Mouse (Mus musculus) mature B cell (primary cell): ENCODE data around the gene Wipf1.

Experiments
- in situ Hi-C: fragments of 300-500 bp; cut with MboI; formaldehyde crosslinking; loops from 2 replicates; pipeline ENCODE4 v1.14.3; 2019

Gene Wipf1

DNA sequence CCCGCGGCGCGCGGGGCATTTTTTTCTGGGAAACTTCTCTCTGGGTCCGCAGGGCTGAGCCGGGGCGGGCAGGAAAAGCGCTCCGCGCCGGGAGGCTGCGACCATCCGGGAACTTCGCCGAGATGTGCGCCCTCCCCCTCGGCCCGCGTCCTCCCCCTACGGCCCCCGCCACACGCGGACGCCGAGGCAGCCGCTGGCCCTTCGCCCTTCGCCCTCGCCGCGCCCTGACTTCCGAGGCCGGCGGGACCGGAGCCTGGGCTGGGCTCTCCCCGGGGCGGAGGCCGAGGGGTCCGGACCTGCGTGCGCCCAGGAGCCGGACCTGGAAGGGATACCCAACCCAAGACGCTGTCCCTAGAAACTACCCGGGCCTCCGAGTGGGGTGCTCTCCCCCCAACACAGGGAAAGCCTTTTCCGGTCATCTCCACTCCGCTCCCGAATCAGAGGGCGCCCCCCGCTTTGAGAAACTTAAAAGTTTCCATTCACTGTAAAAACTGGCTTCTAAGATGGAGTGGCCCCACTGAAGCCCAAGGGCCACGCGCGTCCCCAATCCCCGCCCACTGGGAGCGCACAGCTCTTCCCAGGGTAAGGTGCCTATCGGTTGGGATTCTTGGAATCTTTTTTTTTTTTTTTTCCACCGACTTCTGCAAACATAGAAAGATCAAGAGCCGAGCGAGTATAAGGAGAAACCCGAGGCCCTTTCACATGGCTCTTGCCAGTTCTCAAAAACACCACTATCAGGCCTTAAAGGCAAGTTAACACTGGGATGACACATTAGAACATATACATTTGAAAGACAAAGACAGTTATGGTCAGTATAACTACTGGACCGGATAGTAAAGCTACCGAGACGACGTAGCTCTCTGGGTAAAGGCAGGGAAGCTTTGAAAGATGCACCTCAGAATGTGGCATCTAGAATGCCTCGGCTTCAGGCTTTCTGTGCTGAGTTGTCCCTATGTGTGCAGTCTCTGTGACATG lies at the start of gene Wipf1:
Gene Wipf1, minus strand, starts transcription at position 379 of the 975 bp plus-strand sequence.
- in situ Hi-C loops: no loop called here

DNA sequence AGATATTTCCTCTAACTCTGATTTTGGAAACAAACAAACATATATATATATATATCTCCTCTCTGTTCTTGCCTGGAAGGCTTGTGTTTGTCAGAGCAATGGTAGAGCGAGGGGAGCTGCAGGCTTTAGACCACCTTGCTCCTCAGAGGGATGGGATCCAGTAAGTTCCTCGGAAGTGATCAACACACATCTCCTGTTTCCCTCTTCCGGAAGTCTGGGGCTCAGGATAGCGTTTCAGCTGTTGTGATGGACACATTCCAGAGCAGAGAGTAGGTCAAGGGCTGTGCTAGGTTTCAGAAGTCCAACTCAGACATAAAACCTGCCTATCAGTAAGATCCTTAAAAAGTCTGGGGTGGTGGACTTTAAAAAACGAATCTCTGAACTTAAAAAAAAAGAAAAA lies 49.6 kb upstream of the Wipf1 start:
- in situ Hi-C loops: no loop called here

DNA sequence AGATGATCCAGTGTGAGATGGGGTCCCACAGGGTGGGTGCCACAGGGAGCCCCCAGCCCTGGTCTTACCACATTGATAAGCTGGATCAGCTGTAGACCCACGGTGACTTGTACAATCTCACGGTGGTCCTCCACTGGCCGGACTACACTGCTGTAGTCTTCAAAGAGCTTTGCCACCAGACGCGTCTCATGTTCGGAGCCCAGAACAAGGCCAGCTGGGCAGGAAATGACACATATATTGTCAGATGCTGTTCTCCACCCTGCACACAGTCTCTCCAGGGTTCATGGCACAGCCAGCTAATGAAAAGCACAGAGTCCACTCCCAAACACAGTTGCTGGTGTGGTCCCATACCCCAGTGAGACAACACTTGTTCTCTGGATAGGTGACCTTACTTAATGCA lies 44.9 kb upstream of the Wipf1 start:
- in situ Hi-C loops: loop anchor here (25.0 kb wide), 1 partner anchor 1088 kb away; the partner anchor contains the start of genes Evx2 and Hoxd13

DNA sequence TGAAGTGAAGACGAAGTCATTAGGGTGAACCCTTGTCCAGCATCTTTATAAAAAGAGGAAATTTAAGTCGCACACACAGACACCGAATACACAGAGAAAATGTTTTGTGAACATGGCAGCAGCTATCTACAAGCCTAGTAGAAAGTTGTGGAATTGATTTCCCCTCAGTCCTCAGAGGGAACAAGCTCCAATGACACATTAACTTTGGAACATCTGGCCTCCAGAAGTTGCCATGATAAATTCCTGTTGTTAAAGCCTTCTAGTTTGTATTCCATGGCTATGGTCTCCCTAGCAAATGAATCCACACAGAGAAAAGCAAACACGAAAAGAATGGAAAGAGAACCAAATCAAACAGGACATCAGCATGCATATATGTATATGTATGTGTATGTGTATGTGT lies 44.0 kb upstream of the Wipf1 start:
- in situ Hi-C loops: loop anchor here (25.0 kb wide), 1 partner anchor 1089 kb away; the partner anchor contains the start of genes Evx2 and Hoxd13

DNA sequence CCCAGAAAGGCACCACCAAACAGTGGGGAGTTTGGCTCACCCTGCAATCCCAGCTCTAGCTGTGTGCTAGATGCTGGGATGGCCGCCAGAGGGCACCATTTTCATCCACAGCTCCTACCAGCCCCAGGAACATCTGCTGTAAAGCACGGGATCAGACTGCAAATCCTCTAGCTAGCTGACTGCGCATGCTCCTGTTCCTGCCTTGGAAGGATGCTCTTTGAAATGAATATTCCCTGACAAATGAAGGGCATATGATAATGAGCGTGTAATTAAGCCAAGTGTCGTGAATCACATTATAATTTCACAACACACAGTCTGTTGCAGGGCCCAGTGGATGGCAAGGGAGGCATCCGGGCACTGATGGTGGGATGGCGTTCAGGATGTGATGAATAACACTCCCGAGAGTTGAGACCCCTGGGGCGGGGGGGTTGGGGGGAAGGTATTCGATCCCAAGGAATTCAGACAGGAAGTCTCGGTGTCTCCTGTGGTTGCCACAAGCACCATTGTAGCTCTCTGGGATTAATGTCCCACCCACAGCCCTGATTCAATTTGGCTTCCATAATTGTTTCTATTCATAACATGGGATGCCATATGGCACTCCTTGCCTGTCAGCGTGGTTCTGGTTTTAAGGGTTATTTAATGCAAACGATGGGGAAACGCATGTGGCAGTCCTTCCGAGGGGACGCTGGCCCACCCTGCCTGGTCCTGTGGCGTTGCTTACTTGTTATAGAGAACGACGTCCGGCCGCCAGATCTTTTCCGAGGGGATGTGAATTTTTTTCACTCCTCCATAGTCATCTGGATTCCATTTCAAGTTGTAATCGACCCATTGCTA lies 43.2 kb upstream of the Wipf1 start:
- in situ Hi-C loops: loop anchor here (25.0 kb wide), 1 partner anchor 1090 kb away; the partner anchor contains the start of genes Evx2 and Hoxd13

- in situ Hi-C loops: loop anchor here (25.0 kb wide), 1 partner anchor 1090 kb away; the partner anchor contains the start of genes Evx2 and Hoxd13
Observed at GRCm38 (mm10) chr2:73571901-73572300, 42.4 kb upstream of the Wipf1 start.

DNA sequence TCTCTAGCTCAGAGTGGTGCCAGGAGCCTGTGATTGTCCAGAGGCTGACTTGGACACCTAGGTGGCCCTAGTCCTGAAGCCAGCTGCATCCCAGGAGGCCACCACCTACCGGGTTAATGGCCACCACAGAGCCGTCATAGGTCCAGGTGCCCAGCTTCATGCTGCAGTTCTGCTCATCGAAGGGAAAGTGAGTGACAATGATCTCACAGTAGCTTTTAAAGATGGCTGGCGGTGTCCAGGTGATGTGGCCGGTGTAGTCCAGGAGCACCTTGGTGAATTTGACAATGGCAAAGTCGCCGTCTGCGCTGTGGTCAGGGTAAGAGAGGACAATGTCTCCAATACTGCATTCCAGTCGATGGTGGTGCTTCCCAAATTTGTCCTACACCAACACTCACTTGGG lies 41.8 kb upstream of the Wipf1 start:
- in situ Hi-C loops: loop anchor here (25.0 kb wide), 1 partner anchor 1091 kb away; the partner anchor contains the start of genes Evx2 and Hoxd13

- in situ Hi-C loops: loop anchor here (25.0 kb wide), 1 partner anchor 1095 kb away; the partner anchor contains the start of genes Evx2 and Hoxd13
Observed at GRCm38 (mm10) chr2:73566989-73567605, 37.6 kb upstream of the Wipf1 start.

DNA sequence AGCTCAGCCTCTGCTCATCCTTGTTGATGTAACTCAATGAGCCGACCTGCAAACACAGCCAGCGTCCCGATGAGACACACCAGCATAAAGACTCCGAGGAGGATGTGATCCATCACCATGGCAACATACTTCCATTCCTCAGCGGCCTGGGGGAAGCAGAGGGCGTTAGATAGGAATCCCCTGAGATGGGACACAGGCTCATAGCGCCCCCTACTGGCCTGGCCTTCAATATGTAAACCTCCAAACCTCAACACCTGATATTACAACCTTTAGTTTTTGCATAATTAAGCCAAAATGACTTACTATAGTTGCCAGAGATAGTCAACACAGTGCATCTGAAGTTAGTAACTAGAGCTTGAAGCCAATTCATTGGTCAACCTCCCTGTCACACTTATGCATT lies 36.6 kb upstream of the Wipf1 start:
- in situ Hi-C loops: loop anchor here (25.0 kb wide), 1 partner anchor 1096 kb away; the partner anchor contains the start of genes Evx2 and Hoxd13

GRCm38 (mm10) chr2:73563690-73564089 lies 34.2 kb upstream of the Wipf1 start:
- in situ Hi-C loops: loop anchor here (25.0 kb wide), 1 partner anchor 1099 kb away; the partner anchor contains the start of genes Evx2 and Hoxd13

- in situ Hi-C loops: loop anchor here (25.0 kb wide), 1 partner anchor 1100 kb away; the partner anchor contains the start of genes Evx2 and Hoxd13
Observed at GRCm38 (mm10) chr2:73562656-73563055, 33.1 kb upstream of the Wipf1 start.

- in situ Hi-C loops: loop anchor here (25.0 kb wide), 1 partner anchor 1101 kb away; the partner anchor contains the start of genes Evx2 and Hoxd13
Observed at GRCm38 (mm10) chr2:73561665-73562063, 32.1 kb upstream of the Wipf1 start.

DNA sequence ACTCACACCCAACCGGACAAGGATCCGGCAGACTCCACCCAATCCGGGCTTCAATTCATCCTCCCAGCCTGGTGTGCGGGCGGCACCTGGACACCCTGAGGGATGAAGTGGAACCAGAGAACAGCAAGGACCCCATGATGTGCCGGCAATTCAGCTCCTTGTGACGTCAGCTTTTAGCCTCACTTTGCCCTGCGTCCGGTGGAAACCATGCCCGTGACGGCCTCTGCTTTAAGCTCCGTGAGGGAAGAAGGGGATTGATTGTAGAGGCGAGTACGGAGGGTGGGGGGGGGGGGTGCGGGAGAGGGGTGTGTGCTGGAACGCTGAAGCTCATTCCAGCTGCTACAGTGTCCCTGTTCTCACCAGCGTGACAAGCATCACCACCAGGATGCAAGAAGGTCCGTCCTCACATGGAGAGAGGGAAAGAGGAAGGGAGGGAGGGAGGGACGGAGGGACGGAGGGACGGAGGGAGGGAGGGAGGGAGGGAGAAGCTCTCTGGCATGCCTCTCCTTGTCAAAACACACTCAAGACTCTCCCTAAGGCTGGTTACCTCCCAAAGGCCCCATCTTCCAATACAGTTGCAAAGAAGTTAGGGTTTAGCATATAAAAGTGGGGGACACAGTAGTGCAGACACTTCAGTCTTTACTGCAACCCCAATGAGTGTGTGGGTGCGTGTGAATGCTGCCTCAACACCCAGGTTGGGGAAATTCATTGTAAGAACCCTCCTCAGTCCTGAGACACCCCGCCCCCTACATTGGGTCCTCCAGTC lies 31.5 kb upstream of the Wipf1 start:
- in situ Hi-C loops: loop anchor here (25.0 kb wide), 1 partner anchor 1101 kb away; the partner anchor contains the start of genes Evx2 and Hoxd13

GRCm38 (mm10) chr2:73560445-73560844 lies 30.9 kb upstream of the Wipf1 start:
- in situ Hi-C loops: loop anchor here (25.0 kb wide), 1 partner anchor 1102 kb away; the partner anchor contains the start of genes Evx2 and Hoxd13

- in situ Hi-C loops: loop anchor here (25.0 kb wide), 1 partner anchor 1104 kb away; the partner anchor contains the start of genes Evx2 and Hoxd13
Observed at GRCm38 (mm10) chr2:73557956-73558355, 28.4 kb upstream of the Wipf1 start.

GRCm38 (mm10) chr2:73557061-73557460 lies 27.5 kb upstream of the Wipf1 start:
- in situ Hi-C loops: loop anchor here (25.0 kb wide), 1 partner anchor 1105 kb away; the partner anchor contains the start of genes Evx2 and Hoxd13

- in situ Hi-C loops: loop anchor here (25.0 kb wide), 1 partner anchor 1108 kb away; the partner anchor contains the start of genes Evx2 and Hoxd13
Observed at GRCm38 (mm10) chr2:73554389-73554788, 24.9 kb upstream of the Wipf1 start.

DNA sequence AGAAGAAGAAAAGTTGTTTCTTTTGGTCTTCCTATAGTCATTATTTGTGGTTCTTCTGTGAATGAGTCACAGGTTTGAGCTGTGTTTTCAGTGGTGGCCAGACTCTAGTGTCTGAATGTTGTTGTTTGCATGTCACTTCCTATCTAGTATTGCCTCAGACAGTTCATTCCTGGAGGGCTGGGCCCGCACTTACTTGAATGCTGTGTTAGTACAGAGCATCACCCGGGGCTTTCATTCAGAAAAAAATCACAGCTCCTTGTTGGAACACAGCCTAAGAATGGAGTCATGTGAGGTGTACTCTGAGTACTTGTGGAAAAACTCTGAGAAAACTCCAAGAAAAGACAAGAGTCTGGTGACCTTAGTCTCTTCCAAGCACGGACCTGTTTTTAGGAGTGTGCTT lies 23.4 kb upstream of the Wipf1 start:
- in situ Hi-C loops: loop anchor here (25.0 kb wide), 1 partner anchor 1109 kb away; the partner anchor contains the start of genes Evx2 and Hoxd13

DNA sequence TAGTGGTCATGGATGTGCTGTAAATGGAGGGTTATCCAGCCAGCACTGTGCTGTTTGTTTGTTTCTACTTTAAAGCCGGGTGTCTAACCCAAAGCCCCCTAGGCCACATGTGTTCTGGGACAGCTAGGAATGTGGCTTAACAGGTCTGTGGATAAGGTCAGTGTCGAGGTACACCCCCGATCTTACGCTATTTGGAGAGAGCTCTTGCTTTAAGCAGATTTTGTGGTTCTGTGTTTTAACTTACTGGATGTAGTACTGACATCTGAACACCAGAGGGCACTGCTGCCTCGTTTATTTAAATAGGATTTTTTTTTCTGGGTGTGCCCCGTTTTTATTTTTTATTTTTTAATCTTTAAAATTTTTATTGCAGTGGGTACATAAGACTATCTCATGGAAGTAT lies 21.2 kb upstream of the Wipf1 start:
- in situ Hi-C loops: loop anchor here (25.0 kb wide), 1 partner anchor 1112 kb away; the partner anchor contains the start of genes Evx2 and Hoxd13

- in situ Hi-C loops: no loop called here
Observed at GRCm38 (mm10) chr2:73548542-73548941, 19.0 kb upstream of the Wipf1 start.
